In the genomic region with DNA sequence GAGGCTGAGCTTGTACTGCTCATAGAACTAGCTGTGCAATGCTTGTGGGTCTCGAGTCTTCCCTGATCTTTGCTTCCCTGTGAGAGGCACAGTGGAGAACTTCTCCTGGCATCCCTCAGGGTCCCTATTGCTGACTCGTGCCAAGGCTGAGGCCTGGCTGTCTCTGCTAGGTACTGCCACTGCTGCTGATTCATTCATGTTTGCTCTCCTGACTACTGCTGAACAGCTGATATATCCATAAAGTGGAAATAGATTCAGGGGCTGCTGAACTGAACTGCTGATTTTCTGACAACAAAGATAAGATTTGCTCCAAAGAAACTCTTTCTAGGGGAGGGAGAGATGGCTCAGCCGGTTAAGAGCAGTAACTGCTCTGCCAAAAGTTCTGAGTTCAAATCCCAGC, we compare ENCODE assay signal across 21 mouse cellular contexts.
DNase-seq lines count a peak whose midpoint lies in the region; ATAC-seq and TF ChIP-seq lines count a peak whose summit lies in the region.
"Had no signal": no experiment of that assay in that cellular context is flagged by ENCODE, and none has a peak within 500 bp of the region (broad histone marks: within the 10 kb centered on the region; RNA-seq: fewer than 3 reads in every experiment).

No protein-coding gene starts in this region.

- no peaks in the 10 kb centered on the region for H3K27me3 ChIP-seq in erythroblast, embryonic 14.5 days (ENCODE audit: control insufficient read depth)
- no peaks in the 10 kb centered on the region for H3K27me3 ChIP-seq in liver, embryonic 14.5 days (ENCODE audit: control insufficient read depth, insufficient read depth, low read length)
- H3K27me3 ChIP-seq in heart, embryonic 10.5 days (ENCODE audit: insufficient read depth, poor library complexity, severe bottlenecking) = no peaks in the 10 kb centered on the region
- H3K27me3 ChIP-seq: embryonic facial prominence, embryonic 12.5 days; forebrain, embryonic 13.5 days; hindbrain, embryonic 12.5 days; Patski had no signal

- H3K4me3 ChIP-seq in erythroblast, embryonic 14.5 days (replicated peaks) = peak overlapping the region; percentile 6
- no peak overlapping the region for H3K4me3 ChIP-seq in liver, embryonic 14.5 days (ENCODE audit: insufficient read depth in 1 of 2, low read depth in 2 of 2, low read length in 2 of 2)
- no peak overlapping the region for H3K4me3 ChIP-seq in heart, embryonic 10.5 days
- H3K4me3 ChIP-seq: embryonic facial prominence, embryonic 12.5 days; forebrain, embryonic 13.5 days; gastrocnemius, adult 2 months; hindbrain, embryonic 12.5 days had no signal

- no peaks in the 10 kb centered on the region for H3K9me3 ChIP-seq in erythroblast, embryonic 14.5 days (ENCODE audit: control insufficient read depth, low read length)
- H3K9me3 ChIP-seq in liver, embryonic 14.5 days (ENCODE audit: control insufficient read depth, low read length) = no peaks in the 10 kb centered on the region
- H3K9me3 ChIP-seq in heart, embryonic 10.5 days = no peaks in the 10 kb centered on the region
- H3K9me3 ChIP-seq: embryonic facial prominence, embryonic 12.5 days; forebrain, embryonic 13.5 days; hindbrain, embryonic 12.5 days had no signal

- H3K9ac ChIP-seq in liver, embryonic 14.5 days (replicated peaks) = no peak overlapping the region
- H3K9ac ChIP-seq: embryonic facial prominence, embryonic 12.5 days; forebrain, embryonic 13.5 days; hindbrain, embryonic 12.5 days had no signal

- no peak overlapping the region for H3K4me2 ChIP-seq in liver, embryonic 14.5 days (ENCODE audit: low read depth)
- H3K4me2 ChIP-seq: embryonic facial prominence, embryonic 12.5 days; forebrain, embryonic 13.5 days; hindbrain, embryonic 12.5 days had no signal

- 0 out of 2 replicates have a peak, but pooled peaks have one; percentile 23 for TF ChIP-seq CTCF in liver, embryonic 14.5 days (IDR thresholded peaks at IDR 0.05; ENCODE audit: low read depth)

- peaks cover 37% of the 10 kb centered on the region for H3K36me3 ChIP-seq in erythroblast, embryonic 14.5 days (ENCODE audit: control insufficient read depth)
- no peaks in the 10 kb centered on the region; the same call in 1 of the 2 replicates for H3K36me3 ChIP-seq in liver, embryonic 14.5 days (replicated peaks; ENCODE audit: control insufficient read depth, insufficient read depth, low read depth)
- H3K36me3 ChIP-seq in heart, embryonic 10.5 days = no peaks in the 10 kb centered on the region
- H3K36me3 ChIP-seq: embryonic facial prominence, embryonic 12.5 days; hindbrain, embryonic 12.5 days had no signal

- peaks cover 74% of the 10 kb centered on the region for H3K4me1 ChIP-seq in erythroblast, embryonic 14.5 days (ENCODE audit: control insufficient read depth)
- H3K4me1 ChIP-seq in liver, embryonic 14.5 days (replicated peaks; ENCODE audit: control insufficient read depth in 2 of 2, insufficient read depth in 2 of 2, low read length in 1 of 2) = peaks cover 34 to 38% of the 10 kb centered on the region in 2 experiments
- no peaks in the 10 kb centered on the region for H3K4me1 ChIP-seq in heart, embryonic 10.5 days
- H3K4me1 ChIP-seq: embryonic facial prominence, embryonic 12.5 days; hindbrain, embryonic 12.5 days had no signal

- H3K27ac ChIP-seq in liver, embryonic 14.5 days = peak overlapping the region; percentile 56
- H3K27ac ChIP-seq in heart, embryonic 10.5 days = no peak overlapping the region
- H3K27ac ChIP-seq: embryonic facial prominence, embryonic 12.5 days; forebrain, embryonic 13.5 days; gastrocnemius, adult 2 months; hindbrain, embryonic 12.5 days had no signal

- no peak for ATAC-seq in erythroblast, adult 5-6 weeks (replicated peaks; ENCODE audit: low FRiP score, poor library complexity, severe bottlenecking)
- ATAC-seq in liver, embryonic 14.5 days (ENCODE audit: insufficient read depth) = peak; percentile 82
- ATAC-seq: activated CD4-positive, CD25-positive, alpha-beta regulatory T cell, adult 4 months; forebrain, embryonic 13.5 days; hindbrain, embryonic 16.5 days; Patski had no signal

- peak; percentile 49 for DNase-seq in liver
- no peak for DNase-seq in liver, embryonic 14.5 days (ENCODE audit: low read depth in 3 of 3, low spot score in 3 of 3)
- DNase-seq in layer of hippocampus, adult 18-20 months (ENCODE audit: low spot score in 2 of 2) = no peak
- DNase-seq in cerebellum, adult 18-20 months = no peak
- DNase-seq in heart, embryonic 10.5 days (ENCODE audit: low spot score) = no peak
- DNase-seq: adrenal gland, postnatal 25 days; cerebellum, adult 8-10 months; cerebellum, postnatal 14 days; embryo, embryonic 11 days; gastrocnemius, adult 2 months; gastrocnemius, postnatal 25 days; heart, postnatal 10 days; heart, postnatal 4 days had no signal

- WGBS in liver, embryonic 14.5 days (ENCODE audit: insufficient replicate concordance) = 51% methylated on average over 3 of the region's 3 CpGs
- WGBS in heart, embryonic 10.5 days = 78% methylated on average over 3 of the region's 3 CpGs

- TF ChIP-seq EP300 in liver, embryonic 14.5 days (IDR thresholded peaks at IDR 0.05; ENCODE audit: low read depth) = no peak
